Mouse (Mus musculus) bone marrow macrophage, adult 2 months (primary cell): ENCODE results near the gene Stx3. TPM values are rescaled to one million over a fixed set of nuclear protein-coding genes. Genes with fewer than 3 reads are reported as not detected.

Experiments used
- H3K27ac ChIP-seq: 2 replicates; pipeline ENCODE4 v1.5.1; 2012; ENCODE audit warnings: low read depth, low read length; ENCODE audit not compliant: insufficient read depth
- H3K4me1 ChIP-seq: 2 replicates; pipeline ENCODE4 v1.6.1; 2012; ENCODE audit warnings: low read length; ENCODE audit not compliant: control insufficient read depth, insufficient read depth
- H3K4me3 ChIP-seq: 2 replicates; pipeline ENCODE4 v1.5.1; 2012; ENCODE audit warnings: mild to moderate bottlenecking, low read length, moderate library complexity; ENCODE audit not compliant: insufficient read depth
- CTCF ChIP-seq: IDR thresholded peaks from 2 replicates; pipeline ENCODE4 v1.5.1; 2012; ENCODE audit warnings: low read depth, mild to moderate bottlenecking, low read length, moderate library complexity
- POLR2A ChIP-seq: IDR thresholded peaks from 2 replicates; pipeline ENCODE4 v1.6.1; 2012; ENCODE audit warnings: mild to moderate bottlenecking, low read depth, low read length, borderline replicate concordance
- polyA plus RNA-seq: library from polyadenylated mRNA; stranded (reverse); fragments of >200 nt; gene quantifications from 2 replicates; pipeline ENCODE4 v1.2.4, GENCODE M21; 2012; ENCODE audit not compliant: missing spikeins, insufficient read depth, insufficient read length

Stx3 gene
- polyA plus RNA-seq, 1 experiment = 23.1 TPM

- Histone ChIP-seq H3K4me3 (no peak overlapping the region), H3K27ac (0 out of 2 replicates have a peak overlapping the region, but pooled peaks have one; percentile 0), H3K4me1 (peaks cover 22% of the 10 kb centered on the region)
- TF ChIP-seq POLR2A (no peak), CTCF (no peak)
These were observed 31.4 kb downstream of the Stx3 start for GRCm38 (mm10) chr19:11787826-11788225.

GRCm38 (mm10) chr19:11785409-11786154 is 33.6 kb downstream of the Stx3 start:
- Histone ChIP-seq H3K4me1 (peaks cover 13% of the 10 kb centered on the region), H3K4me3 (no peak overlapping the region), H3K27ac (no peak overlapping the region)
- TF ChIP-seq POLR2A (no peak), CTCF (no peak)

- peaks cover 3% of the 10 kb centered on the region for H3K4me1 ChIP-seq
- no peak overlapping the region for H3K4me3 ChIP-seq
- H3K27ac ChIP-seq = no peak overlapping the region
- TF ChIP-seq POLR2A (no peak), CTCF (0 out of 2 replicates have a peak, but pooled peaks have one; percentile 16)
These were observed 41.9 kb downstream of the Stx3 start for GRCm38 (mm10) chr19:11777191-11777865.

- H3K27ac ChIP-seq = peak within 1 kb of the TSS; percentile 43
- H3K4me3 ChIP-seq = peak within 1 kb of the TSS; percentile 96
- TF ChIP-seq CTCF (no peak), POLR2A (no peak)
- peaks cover 25% of the 10 kb centered on the region for H3K4me1 ChIP-seq
These were observed 48.9 kb downstream of the Stx3 start, which contains the start of gene Mrpl16 for GRCm38 (mm10) chr19:11770205-11770892. Mrpl16 (plus strand) TSS chr19:11770391.

- TF ChIP-seq POLR2A (no peak), CTCF (no peak)
- H3K27ac ChIP-seq = no peak overlapping the region
- peaks cover 27% of the 10 kb centered on the region for H3K4me1 ChIP-seq
- no peak overlapping the region for H3K4me3 ChIP-seq
These were observed 49.8 kb downstream of the Stx3 start for GRCm38 (mm10) chr19:11769257-11769920.

GRCm38 (mm10) chr19:11768163-11768562 is 51.0 kb downstream of the Stx3 start:
- Histone ChIP-seq H3K4me1 (peaks cover 27% of the 10 kb centered on the region), H3K27ac (no peak overlapping the region), H3K4me3 (no peak overlapping the region)
- TF ChIP-seq CTCF (peak; percentile 82), POLR2A (no peak)

GRCm38 (mm10) chr19:11766413-11766812 is 52.8 kb downstream of the Stx3 start:
- TF ChIP-seq CTCF (no peak), POLR2A (no peak)
- peak overlapping the region; percentile 94 for H3K27ac ChIP-seq
- H3K4me3 ChIP-seq = no peak overlapping the region
- peaks cover 22% of the 10 kb centered on the region for H3K4me1 ChIP-seq

- Histone ChIP-seq H3K4me1 (peaks cover 19% of the 10 kb centered on the region), H3K4me3 (no peak overlapping the region), H3K27ac (no peak overlapping the region)
- no peak for TF ChIP-seq CTCF
- no peak for TF ChIP-seq POLR2A
These were observed 54.1 kb downstream of the Stx3 start for GRCm38 (mm10) chr19:11765059-11765458.

- Histone ChIP-seq H3K4me3 (no peak within 1 kb of the TSS), H3K4me1 (no peaks in the 10 kb centered on the region), H3K27ac (no peak within 1 kb of the TSS)
- TF ChIP-seq CTCF (no peak), POLR2A (no peak)
These were observed 71.9 kb downstream of the Stx3 start, which contains the start of gene Gif for GRCm38 (mm10) chr19:11747298-11747697. Gif (plus strand) TSS chr19:11747554.
